In genomic region chr3:55214413-55214812, GRCm38 (mm10) we compare ENCODE assay signal across 14 mouse cellular contexts. TPM values are rescaled to one million over a fixed set of nuclear protein-coding genes. Genes with fewer than 3 reads are reported as not detected.
DNase-seq lines count a peak whose midpoint lies in the region; ATAC-seq and TF ChIP-seq lines count a peak whose summit lies in the region.
"Had no signal": no experiment of that assay in that cellular context is flagged by ENCODE, and none has a peak within 500 bp of the region (broad histone marks: within the 10 kb centered on the region; RNA-seq: fewer than 3 reads in every experiment).

No protein-coding gene starts in this region.

- no peak overlapping the region for H3K4me3 ChIP-seq in embryonic facial prominence, embryonic 12.5 days
- H3K4me3 ChIP-seq in embryonic facial prominence, embryonic 10.5 days, result no peak overlapping the region
- H3K4me3 ChIP-seq in embryonic fibroblast, embryonic 13.5 days (ENCODE audit: insufficient read depth, low read length), result no peak overlapping the region
- H3K4me3 ChIP-seq in midbrain, embryonic 15.5 days, result no peak overlapping the region
- H3K4me3 ChIP-seq: liver, embryonic 12.5 days had no signal

- H3K4me1 ChIP-seq in embryonic facial prominence, embryonic 12.5 days, result peaks cover 7% of the 10 kb centered on the region; the same call in 1 of the 2 replicates
- H3K4me1 ChIP-seq in embryonic facial prominence, embryonic 10.5 days, result 0 out of 2 replicates have a peak, but pooled peaks cover 7% of the 10 kb centered on the region
- H3K4me1 ChIP-seq in embryonic fibroblast, embryonic 13.5 days (ENCODE audit: control insufficient read depth, insufficient read depth, low read length), result peaks cover 10% of the 10 kb centered on the region; the same call in 1 of the 2 replicates
- peaks cover 5% of the 10 kb centered on the region for H3K4me1 ChIP-seq in midbrain, embryonic 15.5 days
- H3K4me1 ChIP-seq: liver, embryonic 12.5 days had no signal

- no peak for DNase-seq in embryonic facial prominence, embryonic 10.5 days (ENCODE audit: low spot score)
- peak; percentile 38 for DNase-seq in layer of hippocampus, adult 9-11 months
- DNase-seq in layer of hippocampus, adult 9-10 months (ENCODE audit: low spot score), result no peak
- DNase-seq in gastrocnemius, postnatal 36 days, result no peak
- no peak for DNase-seq in kidney, postnatal 14 days
- DNase-seq: cerebellum, postnatal 25 days; gastrocnemius, postnatal 14 days; heart, postnatal 36 days; thymus, adult 18-20 months had no signal

- H3K9ac ChIP-seq in embryonic facial prominence, embryonic 12.5 days, result no peak overlapping the region
- H3K9ac ChIP-seq in midbrain, embryonic 15.5 days, result no peak overlapping the region
- H3K9ac ChIP-seq: liver, embryonic 12.5 days had no signal

- WGBS in embryonic facial prominence, embryonic 12.5 days, result 70% methylated on average over 6 of the region's 6 CpGs
- WGBS in embryonic facial prominence, embryonic 10.5 days, result 85% methylated on average over 6 of the region's 6 CpGs
- WGBS in midbrain, embryonic 15.5 days, result 50% methylated on average over 6 of the region's 6 CpGs

- TF ChIP-seq POLR2A in embryonic fibroblast, embryonic 13.5 days (IDR thresholded peaks at IDR 0.05; ENCODE audit: low read depth, low read length), result no peak

- no peak for TF ChIP-seq CTCF in embryonic fibroblast, embryonic 13.5 days (IDR thresholded peaks at IDR 0.05; ENCODE audit: borderline replicate concordance, insufficient read depth, low read length)

- H3K36me3 ChIP-seq in embryonic facial prominence, embryonic 12.5 days, result no peaks in the 10 kb centered on the region
- H3K36me3 ChIP-seq in embryonic facial prominence, embryonic 10.5 days (replicated peaks), result no peaks in the 10 kb centered on the region
- no peaks in the 10 kb centered on the region for H3K36me3 ChIP-seq in midbrain, embryonic 15.5 days (replicated peaks)
- H3K36me3 ChIP-seq: liver, embryonic 12.5 days had no signal

- H3K27ac ChIP-seq in embryonic facial prominence, embryonic 12.5 days, result peak overlapping the region; percentile 74
- no peak overlapping the region for H3K27ac ChIP-seq in embryonic facial prominence, embryonic 10.5 days (replicated peaks)
- H3K27ac ChIP-seq in embryonic fibroblast, embryonic 13.5 days (ENCODE audit: insufficient read depth, low read length), result peak overlapping the region; percentile 96
- no peak overlapping the region for H3K27ac ChIP-seq in midbrain, embryonic 15.5 days
- H3K27ac ChIP-seq: liver, embryonic 12.5 days had no signal

- H3K27me3 ChIP-seq in embryonic facial prominence, embryonic 12.5 days, result no peaks in the 10 kb centered on the region
- H3K27me3 ChIP-seq in embryonic facial prominence, embryonic 10.5 days (replicated peaks; ENCODE audit: low read depth, poor library complexity, severe bottlenecking), result no peaks in the 10 kb centered on the region
- H3K27me3 ChIP-seq in midbrain, embryonic 15.5 days (replicated peaks), result no peaks in the 10 kb centered on the region
- H3K27me3 ChIP-seq: liver, embryonic 12.5 days had no signal

- H3K9me3 ChIP-seq in embryonic facial prominence, embryonic 12.5 days, result no peaks in the 10 kb centered on the region
- no peaks in the 10 kb centered on the region for H3K9me3 ChIP-seq in embryonic facial prominence, embryonic 10.5 days
- H3K9me3 ChIP-seq in midbrain, embryonic 15.5 days, result no peaks in the 10 kb centered on the region
- H3K9me3 ChIP-seq: liver, embryonic 12.5 days had no signal

- intact Hi-C loops in gastrocnemius, postnatal 36 days (cut with DNase I), result no loop called here

- no peak overlapping the region for H3K4me2 ChIP-seq in embryonic facial prominence, embryonic 12.5 days (replicated peaks)
- H3K4me2 ChIP-seq in midbrain, embryonic 15.5 days, result no peak overlapping the region
- H3K4me2 ChIP-seq: liver, embryonic 12.5 days had no signal

- no peak for ATAC-seq in embryonic facial prominence, embryonic 12.5 days (ENCODE audit: insufficient number of reproducible peaks, insufficient read depth, low FRiP score, low TSS enrichment)
- ATAC-seq in midbrain, embryonic 15.5 days (replicated peaks), result 0 out of 2 replicates have a peak, but pooled peaks have one; percentile 66
- ATAC-seq: liver, embryonic 12.5 days had no signal

RNA-seq across cellular contexts. Expression of gene Dclk1, which starts 27.8 kb away (rescaled TPM):
- 68.6 and 69.7 TPM in 2 replicates for polyA plus RNA-seq in embryonic facial prominence, embryonic 12.5 days (2016; fragmentation: Nextera tagmentation; extraction: Ambion mirVana)
- polyA plus RNA-seq in embryonic facial prominence, embryonic 10.5 days (2016; fragmentation: Nextera tagmentation; extraction: Ambion mirVana), result 36.6 and 44.8 TPM in 2 replicates
- 39.1 and 89.6 TPM in 2 replicates for polyA plus RNA-seq in embryonic fibroblast, embryonic 13.5 days (2011; ENCODE audit: insufficient read length, low read depth, missing spikeins)
- 308 and 336 TPM in 2 replicates for polyA plus RNA-seq in midbrain, embryonic 15.5 days (2015; fragmentation: Nextera tagmentation; extraction: Ambion mirVana)
- 1 to 10 TPM; 2.6 to 5.7 TPM for total RNA-seq in gastrocnemius, postnatal 36 days (2021)

RNA-seq across cellular contexts. Expression of gene Sohlh2, which starts 32.6 kb away (rescaled TPM):
- polyA plus RNA-seq in embryonic facial prominence, embryonic 12.5 days (2016; fragmentation: Nextera tagmentation; extraction: Ambion mirVana), result not detected in 2 replicates
- polyA plus RNA-seq in embryonic facial prominence, embryonic 10.5 days (2016; fragmentation: Nextera tagmentation; extraction: Ambion mirVana), result not detected in 2 replicates
- 0.21 TPM in 1 of 2 replicates, not detected in the other for polyA plus RNA-seq in embryonic fibroblast, embryonic 13.5 days (2011; ENCODE audit: insufficient read length, low read depth, missing spikeins)
- 0.06 TPM in 1 of 2 replicates, not detected in the other for polyA plus RNA-seq in midbrain, embryonic 15.5 days (2015; fragmentation: Nextera tagmentation; extraction: Ambion mirVana)
- not detected for total RNA-seq in gastrocnemius, postnatal 36 days (2021)
- total RNA-seq: gastrocnemius, postnatal 14 days; heart, postnatal 36 days had no signal
- polyA plus RNA-seq: kidney, embryonic 16.5 days; liver, embryonic 12.5 days had no signal

Comparison
In these comparisons a context has a peak if more than half of its experiments do, and no peak if none do; other contexts are left out.
1. H3K27ac ChIP-seq: peak in embryonic facial prominence, embryonic 12.5 days (single experiment) and embryonic fibroblast, embryonic 13.5 days (single experiment); none in embryonic facial prominence, embryonic 10.5 days (single experiment) and midbrain, embryonic 15.5 days (single experiment).